Mouse (Mus musculus): Measurements from ENCODE around the gene Irs3. TPM values are rescaled to one million over a fixed set of nuclear protein-coding genes. Genes with fewer than 3 reads are reported as not detected.

Gene Irs3
- polyA plus RNA-seq, 1 experiment = 0.18 TPM

DNA sequence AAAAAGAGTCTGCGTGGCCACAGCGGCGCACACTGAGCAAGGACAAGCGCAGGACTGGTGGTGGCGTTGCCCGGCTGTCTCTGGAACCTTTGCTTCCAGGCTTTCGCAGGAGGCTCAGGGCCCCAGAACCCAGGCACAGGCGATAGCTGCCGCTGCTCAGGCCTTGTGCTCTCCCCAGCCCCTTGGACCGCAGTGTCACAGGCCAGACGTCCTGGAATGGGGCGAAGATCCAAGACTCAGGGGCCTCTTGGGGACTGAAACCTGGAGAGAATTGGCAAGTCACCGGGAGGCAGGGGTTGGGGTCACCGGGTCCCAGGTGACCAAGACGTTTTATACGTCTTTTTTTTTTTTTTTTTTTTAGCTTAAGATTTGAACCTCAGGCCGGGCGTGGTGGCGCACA lies 1.0 kb downstream of the Irs3 start:
- TF ChIP-seq POLR2A (IDR thresholded peaks at IDR 0.05; ENCODE audit: borderline replicate concordance, insufficient read depth, low read length) (no peak), CTCF (IDR thresholded peaks at IDR 0.05; ENCODE audit: borderline replicate concordance, insufficient read depth, low read depth, low read length) (no peak)
- Histone ChIP-seq H3K27ac (ENCODE audit: insufficient read depth, low read length) (no peak overlapping the region), H3K27me3 (ENCODE audit: control insufficient read depth, insufficient read depth, low read length) (no peaks in the 10 kb centered on the region; the same call in 1 of the 2 replicates), H3K4me3 (replicated peaks; ENCODE audit: insufficient read depth, low read depth, low read length) (no peak overlapping the region), H3K4me1 (ENCODE audit: control insufficient read depth, insufficient read depth, low read length) (no peaks in the 10 kb centered on the region)
- no peak for DNase-seq
- 44% methylated on average over 19 of the region's 19 CpGs for WGBS

DNA sequence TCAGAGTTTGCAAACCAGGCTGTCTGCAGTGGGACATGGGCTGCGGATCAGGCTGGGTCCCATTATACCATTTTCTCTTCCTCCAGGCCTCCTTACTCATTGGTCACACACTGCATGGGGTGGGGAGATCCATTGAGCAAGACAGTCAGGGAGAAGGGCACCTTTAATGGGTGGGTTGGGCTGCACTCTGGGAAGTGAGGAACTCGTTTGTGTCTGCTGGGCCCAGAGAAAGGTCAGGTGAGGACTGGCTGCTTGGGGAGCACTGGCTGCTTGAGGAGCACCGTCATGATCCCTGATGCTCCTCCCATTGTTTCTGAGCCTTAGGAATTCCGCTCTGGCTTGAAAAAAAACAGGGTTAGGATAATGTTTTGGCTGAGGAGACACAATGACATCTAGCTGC lies 2.6 kb downstream of the Irs3 start:
- Histone ChIP-seq H3K27me3 (ENCODE audit: control insufficient read depth, insufficient read depth, low read length) (no peaks in the 10 kb centered on the region; the same call in 1 of the 2 replicates), H3K4me3 (replicated peaks; ENCODE audit: insufficient read depth, low read depth, low read length) (no peak overlapping the region), H3K27ac (ENCODE audit: insufficient read depth, low read length) (no peak overlapping the region), H3K4me1 (ENCODE audit: control insufficient read depth, insufficient read depth, low read length) (no peaks in the 10 kb centered on the region)
- TF ChIP-seq CTCF (IDR thresholded peaks at IDR 0.05; ENCODE audit: borderline replicate concordance, insufficient read depth, low read depth, low read length) (no peak), POLR2A (IDR thresholded peaks at IDR 0.05; ENCODE audit: borderline replicate concordance, insufficient read depth, low read length) (no peak)
- 60% methylated on average over 4 of the region's 4 CpGs for WGBS
- DNase-seq = no peak

GRCm38 (mm10) chr5:137641054-137641453 lies 4.5 kb downstream of the Irs3 start, which contains the start of gene Sap25:
TSS of gene Sap25 (plus strand) at chr5:137641334.
- Histone ChIP-seq H3K4me1 (ENCODE audit: control insufficient read depth, insufficient read depth, low read length) (no peaks in the 10 kb centered on the region), H3K4me3 (replicated peaks; ENCODE audit: insufficient read depth, low read depth, low read length) (no peak within 1 kb of the TSS), H3K27me3 (ENCODE audit: control insufficient read depth, insufficient read depth, low read length) (no peaks in the 10 kb centered on the region; the same call in 1 of the 2 replicates), H3K27ac (ENCODE audit: insufficient read depth, low read length) (no peak within 1 kb of the TSS)
- no peak for TF ChIP-seq POLR2A (IDR thresholded peaks at IDR 0.05; ENCODE audit: borderline replicate concordance, insufficient read depth, low read length)
- peak; percentile 13; the same call in 1 of the 2 replicates for TF ChIP-seq CTCF (IDR thresholded peaks at IDR 0.05; ENCODE audit: borderline replicate concordance, insufficient read depth, low read depth, low read length)
- DNase-seq = no peak
- 84% methylated on average over 19 of the region's 19 CpGs for WGBS

DNA sequence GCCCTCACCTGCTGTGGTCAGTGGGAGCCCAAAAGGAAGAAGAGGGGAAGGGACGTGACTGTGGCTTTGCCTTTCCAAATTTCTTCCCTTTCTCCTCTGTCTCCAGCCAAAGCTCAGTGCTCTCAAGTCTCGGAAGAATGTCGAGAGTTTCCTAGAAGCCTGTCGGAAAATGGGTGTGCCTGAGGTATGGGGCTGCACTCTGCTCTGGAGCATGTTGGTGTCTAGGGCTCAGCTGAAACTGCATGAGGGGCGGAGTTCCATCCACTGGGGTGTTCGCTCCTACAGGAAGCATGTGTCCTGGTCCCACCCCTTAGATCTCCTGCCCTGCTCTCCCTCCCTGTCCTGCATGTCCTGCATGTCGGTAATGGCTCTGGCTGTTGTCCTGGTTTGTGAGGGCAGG lies 6.0 kb downstream of the Irs3 start:
- Histone ChIP-seq H3K27me3 (ENCODE audit: control insufficient read depth, insufficient read depth, low read length) (no peaks in the 10 kb centered on the region; the same call in 1 of the 2 replicates), H3K4me3 (replicated peaks; ENCODE audit: insufficient read depth, low read depth, low read length) (no peak overlapping the region), H3K27ac (ENCODE audit: insufficient read depth, low read length) (no peak overlapping the region), H3K4me1 (ENCODE audit: control insufficient read depth, insufficient read depth, low read length) (no peaks in the 10 kb centered on the region)
- 72% methylated on average over 7 of the region's 7 CpGs for WGBS
- TF ChIP-seq CTCF (IDR thresholded peaks at IDR 0.05; ENCODE audit: borderline replicate concordance, insufficient read depth, low read depth, low read length) (no peak), POLR2A (IDR thresholded peaks at IDR 0.05; ENCODE audit: borderline replicate concordance, insufficient read depth, low read length) (no peak)
- no peak for DNase-seq

DNA sequence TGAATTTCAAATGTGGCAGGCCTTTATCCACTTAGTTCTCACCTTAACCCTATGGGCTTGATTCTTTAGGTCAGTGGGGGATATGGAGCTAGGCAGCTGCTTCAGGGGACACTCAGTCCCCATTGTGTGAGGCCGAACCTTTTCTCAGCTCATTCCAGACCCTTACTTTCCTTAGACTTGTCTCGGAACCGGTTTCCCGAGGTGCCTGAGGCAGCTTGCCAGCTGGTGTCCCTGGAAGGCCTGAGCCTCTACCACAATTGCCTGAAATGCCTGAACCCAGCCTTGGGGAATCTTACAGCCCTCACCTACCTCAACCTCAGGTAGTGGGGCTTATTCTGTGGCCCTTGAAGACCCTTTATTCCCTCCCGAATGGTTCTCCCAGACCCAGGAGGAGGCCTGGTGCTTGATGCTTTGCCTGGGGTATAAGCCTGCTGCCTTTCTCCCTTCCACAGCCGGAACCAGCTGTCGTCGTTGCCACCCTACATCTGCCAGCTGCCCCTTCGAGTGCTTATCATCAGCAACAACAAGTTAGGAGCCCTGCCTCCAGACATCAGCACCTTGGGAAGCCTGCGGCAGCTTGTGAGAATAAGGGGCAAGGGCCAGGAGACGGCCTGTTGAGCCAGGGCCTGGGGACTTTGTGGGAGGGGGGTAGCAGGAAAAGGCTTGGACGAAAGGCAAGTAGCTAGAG lies 12.0 kb downstream of the Irs3 start:
- TF ChIP-seq CTCF (IDR thresholded peaks at IDR 0.05; ENCODE audit: borderline replicate concordance, insufficient read depth, low read depth, low read length) (no peak), POLR2A (IDR thresholded peaks at IDR 0.05; ENCODE audit: borderline replicate concordance, insufficient read depth, low read length) (no peak)
- no peak for DNase-seq
- Histone ChIP-seq H3K27me3 (ENCODE audit: control insufficient read depth, insufficient read depth, low read length) (no peaks in the 10 kb centered on the region), H3K4me3 (replicated peaks; ENCODE audit: insufficient read depth, low read depth, low read length) (no peak overlapping the region), H3K27ac (ENCODE audit: insufficient read depth, low read length) (no peak overlapping the region), H3K4me1 (ENCODE audit: control insufficient read depth, insufficient read depth, low read length) (peaks cover 18% of the 10 kb centered on the region)
- 43% methylated on average over 12 of the region's 12 CpGs for WGBS

GRCm38 (mm10) chr5:137631591-137631990 lies 13.9 kb downstream of the Irs3 start:
- 58% methylated on average over 4 of the region's 4 CpGs for WGBS
- Histone ChIP-seq H3K27ac (ENCODE audit: insufficient read depth, low read length) (no peak overlapping the region), H3K4me3 (replicated peaks; ENCODE audit: insufficient read depth, low read depth, low read length) (no peak overlapping the region), H3K27me3 (ENCODE audit: control insufficient read depth, insufficient read depth, low read length) (no peaks in the 10 kb centered on the region), H3K4me1 (ENCODE audit: control insufficient read depth, insufficient read depth, low read length) (peaks cover 18% of the 10 kb centered on the region)
- DNase-seq = no peak
- no peak for TF ChIP-seq CTCF (IDR thresholded peaks at IDR 0.05; ENCODE audit: borderline replicate concordance, insufficient read depth, low read depth, low read length)
- no peak for TF ChIP-seq POLR2A (IDR thresholded peaks at IDR 0.05; ENCODE audit: borderline replicate concordance, insufficient read depth, low read length)

DNA sequence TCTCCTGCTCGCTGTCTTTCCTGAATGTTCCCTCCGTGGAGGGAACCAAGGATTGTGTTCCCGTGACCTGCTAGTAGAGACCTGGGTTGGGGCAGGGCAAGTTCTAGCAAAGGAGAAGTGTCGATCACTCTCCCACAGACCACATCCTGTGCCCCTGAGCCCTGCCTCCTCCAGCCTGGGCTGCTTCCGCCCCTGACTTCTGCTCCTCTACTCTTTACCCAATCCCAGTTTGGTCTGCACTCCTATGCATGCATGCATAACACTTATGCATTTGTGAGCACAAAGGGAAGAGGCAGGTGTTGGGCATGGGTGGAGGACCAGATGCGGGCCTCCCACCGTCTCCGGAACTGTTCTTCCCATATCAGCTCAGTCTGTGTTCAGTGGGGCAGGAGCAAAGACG lies 14.3 kb downstream of the Irs3 start:
- no peak for TF ChIP-seq POLR2A (IDR thresholded peaks at IDR 0.05; ENCODE audit: borderline replicate concordance, insufficient read depth, low read length)
- no peak for TF ChIP-seq CTCF (IDR thresholded peaks at IDR 0.05; ENCODE audit: borderline replicate concordance, insufficient read depth, low read depth, low read length)
- 46% methylated on average over 9 of the region's 9 CpGs for WGBS
- Histone ChIP-seq H3K4me3 (replicated peaks; ENCODE audit: insufficient read depth, low read depth, low read length) (no peak overlapping the region), H3K27ac (ENCODE audit: insufficient read depth, low read length) (no peak overlapping the region), H3K4me1 (ENCODE audit: control insufficient read depth, insufficient read depth, low read length) (peaks cover 18% of the 10 kb centered on the region), H3K27me3 (ENCODE audit: control insufficient read depth, insufficient read depth, low read length) (no peaks in the 10 kb centered on the region)
- DNase-seq = no peak

DNA sequence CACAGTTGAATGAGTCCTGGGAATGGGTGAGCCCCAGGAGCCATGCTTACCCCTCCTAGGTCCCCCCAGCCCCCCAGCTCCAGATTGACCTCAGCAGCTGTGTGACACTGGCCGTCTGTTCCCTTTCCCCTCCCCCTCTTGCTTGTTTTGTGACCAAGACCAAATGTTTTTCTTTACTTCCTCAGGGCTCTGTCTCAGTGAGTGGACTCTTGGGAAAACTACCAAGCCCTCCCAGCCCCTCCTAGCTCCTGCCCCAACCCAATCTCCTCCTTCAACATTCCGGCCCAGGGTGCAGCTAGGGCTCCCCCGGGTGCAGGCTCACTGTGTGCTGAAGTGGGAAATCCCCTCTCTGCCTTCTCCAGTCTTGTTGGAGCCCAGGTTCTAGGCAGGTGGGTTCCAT lies 14.9 kb downstream of the Irs3 start:
- Histone ChIP-seq H3K4me3 (replicated peaks; ENCODE audit: insufficient read depth, low read depth, low read length) (no peak overlapping the region), H3K27me3 (ENCODE audit: control insufficient read depth, insufficient read depth, low read length) (no peaks in the 10 kb centered on the region), H3K27ac (ENCODE audit: insufficient read depth, low read length) (no peak overlapping the region), H3K4me1 (ENCODE audit: control insufficient read depth, insufficient read depth, low read length) (peaks cover 18% of the 10 kb centered on the region)
- DNase-seq = no peak
- 39% methylated on average over 3 of the region's 3 CpGs for WGBS
- no peak for TF ChIP-seq CTCF (IDR thresholded peaks at IDR 0.05; ENCODE audit: borderline replicate concordance, insufficient read depth, low read depth, low read length)
- TF ChIP-seq POLR2A (IDR thresholded peaks at IDR 0.05; ENCODE audit: borderline replicate concordance, insufficient read depth, low read length) = no peak

Measured in cerebellum, adult 2 months (tissue).